Mouse (Mus musculus): ENCODE data around the gene Methig1. TPM values are rescaled to one million over a fixed set of nuclear protein-coding genes. Genes with fewer than 3 reads are reported as not detected.
A peak's percentile ranks its signal among the peaks of the same experiment; 100 is the strongest.
"Not testable (repeated sequence)": the region's sequence is repeated elsewhere in the genome, so short reads cannot be mapped to it uniquely, and the experiment has no call there.

Methig1 gene
- total RNA-seq, 2 experiments from 2014 or later: not detected

DNA sequence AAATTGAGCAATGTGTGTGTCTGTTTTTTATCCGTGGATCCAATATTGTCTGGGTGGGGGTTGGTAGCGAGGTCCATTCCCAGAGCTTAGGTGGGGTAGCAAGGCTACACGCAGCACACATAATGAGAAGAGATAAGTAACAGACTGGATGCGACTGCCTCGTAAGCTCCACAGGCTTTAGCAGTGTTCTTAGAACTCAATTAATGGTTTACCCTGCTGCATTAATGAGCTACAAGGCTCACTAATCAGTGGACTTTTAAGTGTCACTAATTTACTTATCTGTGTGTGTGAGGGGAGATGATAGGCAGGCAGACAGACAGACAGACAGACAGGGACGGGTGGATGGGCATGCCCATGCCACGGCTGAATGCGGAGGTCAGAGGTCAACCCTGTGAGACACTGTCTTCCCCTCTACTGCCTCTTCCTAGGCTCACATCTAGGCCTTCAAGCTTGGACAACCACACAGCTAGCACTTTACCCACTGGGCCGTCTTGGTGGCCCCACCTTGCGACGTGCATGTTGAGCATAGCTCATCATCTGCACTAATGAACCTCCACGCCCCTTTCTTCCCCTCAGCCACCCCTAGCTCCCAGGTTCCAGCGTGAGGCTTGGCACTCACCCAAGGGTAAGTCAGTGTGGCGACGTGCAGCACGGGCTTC, 47.8 kb downstream of the Methig1 start:
- no peak for DNase-seq

DNA sequence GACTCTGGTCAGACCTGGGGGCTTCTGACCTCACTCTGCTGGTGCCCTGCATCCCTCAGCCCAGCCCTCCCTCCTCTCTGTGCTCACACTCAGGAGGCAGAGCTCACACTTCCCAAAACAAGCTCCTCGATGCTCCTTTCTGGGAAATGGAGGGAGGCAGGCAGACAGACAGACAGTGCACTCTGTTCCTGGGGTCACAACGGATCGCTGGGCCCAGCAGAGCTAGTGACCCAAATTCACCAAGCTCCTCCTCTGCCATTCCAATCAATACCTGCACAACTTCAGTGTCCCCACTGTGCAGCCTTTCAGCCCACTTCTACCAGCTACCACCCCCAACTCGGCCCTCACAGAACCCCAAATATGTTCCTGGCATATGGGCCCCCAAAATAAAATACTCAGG, 48.9 kb downstream of the Methig1 start:
- no peak for DNase-seq

DNA sequence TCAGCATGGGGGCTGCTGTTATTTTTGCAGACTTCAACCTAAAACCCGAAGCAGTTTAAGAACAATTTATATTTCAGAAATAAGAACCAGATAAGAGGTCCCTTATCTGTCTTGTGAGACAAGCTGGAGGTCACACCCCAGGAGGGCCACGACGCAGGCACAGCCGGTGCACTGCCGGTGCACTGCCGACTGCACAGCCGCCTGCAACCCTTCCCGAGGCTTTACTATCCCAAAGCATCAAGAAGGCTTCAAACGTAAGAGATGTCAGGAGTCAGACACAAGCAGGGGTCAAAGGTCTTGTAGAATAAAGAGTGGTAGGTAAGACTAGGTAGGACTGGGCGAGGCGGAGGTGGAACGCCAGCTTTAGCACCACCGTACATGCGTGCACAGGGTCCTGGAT, 49.4 kb downstream of the Methig1 start:
- no peak for DNase-seq

DNA sequence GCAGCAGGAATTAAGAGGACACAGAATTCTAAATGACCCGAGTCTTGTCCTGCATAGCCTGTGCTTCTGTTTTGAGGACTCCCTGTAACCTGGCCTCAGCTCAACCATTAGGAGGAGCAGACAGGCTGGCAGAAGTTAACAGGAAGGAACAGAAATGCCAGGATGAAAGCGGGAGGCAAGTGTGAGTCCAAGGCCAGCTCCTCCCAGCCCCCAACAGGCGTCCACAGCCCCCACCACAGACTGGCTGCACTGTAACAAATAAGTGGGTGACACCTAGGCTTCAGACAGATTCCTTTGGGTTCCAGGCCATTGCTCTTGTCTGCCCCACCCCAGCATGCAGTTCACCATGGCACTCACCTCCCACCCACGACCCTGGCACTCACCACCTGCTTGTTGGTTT, 49.8 kb downstream of the Methig1 start:
- no peak for DNase-seq

DNA sequence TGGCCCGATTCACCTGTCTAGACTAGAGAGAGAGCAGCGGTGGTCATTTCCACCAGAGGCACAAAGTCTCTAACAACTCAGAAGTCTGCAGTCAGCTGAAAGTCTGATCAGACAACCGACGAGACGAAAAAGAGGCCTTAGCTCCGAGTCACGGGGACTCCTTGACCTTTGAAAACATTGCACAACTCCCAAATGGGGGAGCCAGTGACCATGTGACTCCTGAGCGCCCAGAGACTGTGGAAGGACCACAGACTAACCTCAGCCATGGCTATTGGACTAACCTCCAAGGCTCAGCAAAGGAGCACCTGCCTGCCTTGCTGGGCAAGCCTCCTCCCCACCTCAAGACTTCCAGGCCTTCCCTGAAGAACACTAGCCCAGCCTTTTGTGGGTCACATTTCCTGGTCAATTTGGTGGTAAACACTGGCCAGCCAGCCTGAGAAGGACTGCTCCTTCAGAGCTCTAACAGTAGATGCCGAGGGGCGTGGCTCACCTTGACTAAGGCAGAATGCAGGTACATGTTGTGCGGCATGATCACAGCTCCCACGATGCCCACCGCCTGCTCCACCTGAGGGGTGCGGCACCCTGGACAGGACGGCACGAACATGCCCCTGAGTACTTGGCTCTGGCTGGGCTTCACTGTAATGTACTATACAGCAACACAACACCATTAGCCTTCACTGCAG, 50.5 kb downstream of the Methig1 start:
- DNase-seq: no peak

DNA sequence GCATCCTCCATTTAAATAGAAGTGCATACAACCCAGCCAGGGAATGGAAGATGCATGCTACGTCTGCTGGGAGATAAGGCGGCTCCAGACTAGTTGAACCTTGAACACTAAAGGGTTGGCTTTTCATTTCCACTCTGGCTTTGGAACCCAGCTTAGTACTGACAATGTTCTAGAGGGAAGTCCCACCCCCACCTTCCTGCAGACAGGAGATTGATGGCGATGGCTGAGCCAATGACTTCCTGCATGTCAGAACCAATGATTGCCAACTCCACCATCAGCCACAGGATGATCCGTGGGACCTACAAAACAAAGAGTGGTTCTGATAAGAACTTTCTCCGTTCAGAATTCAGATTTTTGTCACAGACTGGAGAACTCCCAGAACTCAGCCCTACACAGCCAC, 53.1 kb downstream of the Methig1 start:
- DNase-seq: no peak

DNA sequence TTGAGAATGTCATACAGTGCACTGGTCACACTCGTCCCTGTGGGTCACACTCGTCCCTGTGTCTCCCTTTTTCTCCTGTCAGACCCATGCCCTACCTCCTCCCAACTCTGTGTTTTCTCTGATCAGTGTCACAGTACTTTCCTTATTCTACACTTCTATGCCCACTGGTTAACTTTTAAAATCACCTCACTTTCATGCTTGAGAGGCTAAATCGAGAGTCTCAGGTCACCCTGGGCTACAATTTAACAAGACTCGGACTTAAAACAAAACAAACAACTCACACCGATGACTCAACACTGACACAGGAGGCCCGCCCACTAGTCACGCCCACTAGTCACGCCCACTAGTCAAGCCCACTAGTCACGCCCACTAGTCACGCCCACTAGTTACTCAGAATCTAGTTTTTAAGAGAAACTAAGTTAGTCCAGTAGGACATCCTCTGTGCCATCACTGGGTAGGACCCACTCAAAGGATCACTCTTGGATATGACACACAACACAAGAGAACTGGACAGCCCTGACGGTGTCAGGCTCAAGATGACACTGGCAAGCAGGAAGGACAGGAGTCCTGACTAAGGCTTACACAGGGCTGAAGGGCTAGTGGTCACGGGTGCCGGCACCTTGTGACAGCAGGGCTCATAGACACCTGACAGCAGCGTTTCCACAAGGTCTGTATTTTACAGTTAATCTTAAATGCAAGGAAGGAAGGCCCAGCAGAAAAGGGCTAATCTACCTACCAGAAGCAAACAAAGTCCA, 58.1 kb downstream of the Methig1 start:
- DNase-seq: no peak

DNA sequence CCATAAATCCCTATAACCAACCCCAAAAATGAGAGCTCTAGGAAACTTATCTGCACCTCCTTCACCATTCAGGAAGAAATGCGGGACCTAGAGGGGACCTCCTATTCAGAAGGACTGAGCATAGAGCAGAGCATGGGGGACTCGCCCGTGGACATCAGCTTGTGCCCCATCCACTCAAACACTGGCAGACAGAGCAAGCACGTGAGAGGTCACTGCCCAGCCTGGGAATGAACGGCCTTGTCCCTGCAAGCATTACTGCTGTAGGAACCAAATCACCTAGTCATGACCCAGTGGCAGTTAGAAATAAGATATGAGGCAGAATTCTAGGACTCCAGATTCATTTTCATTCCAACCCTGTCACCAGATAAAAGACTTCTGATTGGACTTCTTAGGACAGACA, 58.8 kb downstream of the Methig1 start:
- DNase-seq: no peak

DNA sequence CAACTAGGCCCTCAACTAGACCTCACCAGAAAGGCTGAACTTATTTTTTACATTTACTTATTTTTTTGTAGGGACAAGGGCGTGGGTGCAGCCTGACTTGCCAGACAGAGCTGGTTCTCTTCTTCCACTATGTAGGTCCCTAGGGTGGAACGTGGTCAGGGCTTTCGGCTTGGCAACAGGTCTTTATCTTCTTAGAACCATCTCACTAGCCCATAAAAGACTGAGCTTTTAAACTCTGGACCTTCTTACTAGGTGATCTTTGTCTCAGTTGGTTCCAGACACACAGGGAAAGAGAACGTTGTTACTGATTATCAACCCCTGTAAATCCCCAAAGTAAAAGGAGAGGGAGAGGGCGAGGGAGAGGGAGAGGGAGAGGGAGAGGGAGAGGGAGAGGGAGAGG, 60.4 kb downstream of the Methig1 start:
- no peak for DNase-seq

DNA sequence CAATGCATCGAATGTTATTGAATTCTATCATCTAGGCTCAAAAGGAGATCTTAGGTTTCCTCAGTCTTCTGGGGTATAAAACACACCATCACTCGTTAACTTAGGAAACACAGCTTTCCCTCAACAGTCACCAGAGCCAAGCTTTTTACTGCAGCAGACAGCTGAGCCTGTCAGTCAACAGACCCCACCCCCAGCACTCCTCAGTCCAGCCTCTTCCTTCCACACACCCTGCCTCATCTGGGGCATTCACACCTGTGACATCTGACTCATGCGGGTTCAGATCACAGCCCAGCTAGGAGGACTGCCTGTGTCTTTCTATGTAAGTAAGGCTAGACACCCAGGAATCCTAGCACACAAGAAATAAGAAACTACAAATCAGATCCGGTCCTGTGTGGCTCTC, 61.1 kb downstream of the Methig1 start:
- no peak for DNase-seq

DNA sequence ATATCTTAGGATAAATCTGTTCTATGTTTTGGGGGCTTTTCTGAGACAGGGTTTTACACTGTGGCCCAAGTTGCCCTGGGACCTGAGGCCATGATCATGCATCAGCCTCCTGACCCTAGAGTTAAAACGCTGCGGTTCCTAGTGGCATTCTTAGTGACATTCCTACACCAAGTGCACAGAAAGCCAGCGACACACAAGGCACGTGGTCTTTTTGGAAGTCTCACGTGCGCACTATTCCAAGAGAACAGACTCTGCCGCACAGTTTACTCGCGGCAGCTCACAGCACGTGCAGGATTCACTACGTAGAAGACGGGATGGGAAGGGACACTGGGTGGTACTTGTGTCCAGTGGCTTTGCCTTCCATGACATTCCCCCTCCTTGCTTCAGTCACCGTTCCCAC, 62.0 kb downstream of the Methig1 start:
- peak; percentile 27 for DNase-seq

DNA sequence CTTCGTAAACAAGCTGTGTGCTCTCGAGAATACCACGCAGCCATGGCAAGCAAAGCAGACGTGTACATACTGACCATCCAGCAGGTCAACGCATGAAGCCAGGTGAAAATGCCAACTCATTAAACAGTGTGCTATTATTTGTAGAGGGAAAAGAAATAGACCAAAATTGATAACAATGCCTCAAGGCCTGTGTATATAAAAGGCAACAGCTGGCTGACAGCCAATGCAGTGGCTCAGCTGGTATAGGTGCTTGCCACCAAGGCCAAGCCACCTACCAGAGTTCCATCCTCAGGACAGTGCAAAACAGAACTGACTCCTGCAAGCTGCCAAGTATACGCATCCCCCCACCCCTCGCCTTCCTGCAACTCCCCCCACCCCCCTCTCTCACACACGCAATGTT, 62.7 kb downstream of the Methig1 start:
- DNase-seq: peak; percentile 35

DNA sequence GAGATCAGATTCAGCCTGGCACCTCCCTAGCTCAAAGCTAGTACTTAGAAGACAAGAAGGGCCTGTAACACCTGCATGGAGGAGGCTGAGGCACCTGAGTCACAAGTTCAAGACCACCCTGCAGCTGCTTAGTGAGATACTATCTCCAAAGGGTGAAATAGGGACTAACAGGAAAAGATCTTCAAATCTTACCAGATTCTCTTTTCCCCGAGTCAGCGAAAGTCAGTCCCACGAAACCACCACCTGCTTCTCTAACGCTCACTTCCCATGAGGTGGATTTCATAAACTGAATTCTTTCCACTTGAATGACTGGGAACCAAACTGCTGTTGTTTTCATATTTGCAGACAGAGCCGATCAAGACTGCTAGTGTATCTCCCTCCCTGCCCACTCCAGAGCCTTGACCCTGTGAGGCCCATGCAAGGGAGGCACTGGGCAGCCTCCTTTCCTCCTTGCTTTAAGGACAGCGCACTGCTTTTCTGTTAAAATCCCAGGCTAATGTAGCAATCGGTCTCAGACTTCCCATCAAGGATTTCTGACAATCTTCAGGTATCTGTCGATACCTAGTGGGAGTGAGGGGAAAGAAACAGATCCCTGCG, 65.0 kb downstream of the Methig1 start:
- DNase-seq: no peak

DNA sequence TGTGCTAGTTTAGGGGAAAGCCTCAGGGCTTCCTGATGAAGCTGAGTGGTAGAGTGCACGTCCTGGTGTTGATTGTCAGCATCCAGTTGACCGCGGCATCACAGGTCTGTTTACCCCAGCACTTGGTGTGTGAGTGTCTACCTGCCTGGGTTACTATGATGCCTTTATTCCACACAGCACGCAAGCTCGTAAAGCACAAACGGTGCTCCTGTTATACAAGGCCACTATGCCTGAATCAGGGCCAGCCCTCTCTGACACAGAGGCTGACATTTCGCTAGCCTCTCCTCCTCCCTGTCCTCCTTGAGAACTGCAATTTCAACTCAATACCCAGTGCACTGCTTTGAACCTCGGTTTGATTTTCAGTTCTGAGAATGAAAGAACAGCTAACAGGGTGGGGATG, 66.4 kb downstream of the Methig1 start:
- DNase-seq: no peak

DNA sequence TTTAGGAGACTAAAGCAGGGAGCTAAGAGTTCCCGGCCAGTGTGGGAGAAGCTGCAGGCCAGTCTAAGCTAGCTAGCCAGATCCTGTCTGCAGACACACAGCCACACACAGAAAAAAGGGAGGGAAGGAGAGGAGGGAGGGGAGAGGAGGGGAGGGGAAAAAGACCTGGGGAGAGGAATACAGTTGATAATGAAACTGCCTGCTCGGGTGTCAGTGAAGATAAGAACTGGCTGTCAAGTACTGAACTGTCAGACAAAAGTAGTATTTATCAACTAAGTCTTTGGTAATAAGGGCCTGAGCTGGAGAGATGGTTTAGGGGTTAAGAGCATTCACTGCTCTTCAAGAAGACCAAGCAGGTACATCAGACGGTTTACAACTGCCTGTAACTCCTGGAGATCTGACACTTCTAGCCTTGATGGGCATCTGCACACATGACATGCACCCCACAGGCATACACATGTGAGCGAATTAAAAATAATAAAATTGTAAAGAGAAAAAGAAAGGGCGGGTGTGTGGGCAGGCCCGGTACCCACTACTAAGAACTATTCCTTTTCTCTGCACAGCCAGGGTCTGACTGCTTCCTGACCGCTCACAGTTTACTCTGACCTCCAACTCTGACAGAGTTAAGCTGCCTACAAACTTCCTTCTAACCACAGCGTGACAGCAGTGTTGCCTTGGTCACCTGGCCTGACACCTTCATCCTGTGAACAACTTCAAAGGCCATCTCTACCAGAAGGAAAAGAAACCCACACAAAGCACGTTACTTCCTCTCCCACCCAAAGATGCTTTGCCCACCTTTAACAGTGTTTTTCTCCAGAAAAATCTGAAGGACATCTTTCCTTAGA, 67.2 kb downstream of the Methig1 start:
- DNase-seq: no peak

DNA sequence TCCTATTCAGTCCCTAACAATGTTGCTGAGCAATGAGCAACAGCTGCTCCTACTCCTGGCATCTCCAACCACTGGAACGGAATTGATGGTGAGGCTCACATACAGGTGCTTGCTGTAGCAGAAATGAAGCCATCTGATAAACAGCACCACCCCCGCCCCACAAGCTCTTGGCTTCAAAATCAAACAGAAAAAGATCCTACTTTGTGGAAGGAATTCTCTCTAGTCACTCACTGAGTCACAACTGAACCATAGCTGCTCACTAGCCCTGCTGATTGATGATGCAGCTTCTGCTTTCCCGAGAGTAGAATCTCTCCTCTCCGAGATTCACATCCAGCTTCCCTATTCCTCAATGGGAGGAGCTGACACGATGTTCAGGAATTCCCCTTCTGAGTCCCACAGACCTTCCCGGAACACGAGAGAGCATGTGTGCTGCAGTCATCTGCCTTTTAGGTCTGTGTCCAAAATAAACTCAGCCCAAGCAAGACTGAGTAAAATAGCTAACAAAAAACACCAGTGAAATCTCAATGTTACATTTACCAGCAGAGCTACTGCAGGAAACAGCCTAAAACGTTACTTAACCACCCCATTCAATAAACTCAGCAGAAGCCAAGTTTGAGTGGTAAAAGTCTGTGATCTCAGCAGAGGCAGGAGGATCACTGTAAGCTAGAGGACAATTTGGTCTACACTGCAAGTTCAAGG, 68.3 kb downstream of the Methig1 start:
- DNase-seq: no peak

DNA sequence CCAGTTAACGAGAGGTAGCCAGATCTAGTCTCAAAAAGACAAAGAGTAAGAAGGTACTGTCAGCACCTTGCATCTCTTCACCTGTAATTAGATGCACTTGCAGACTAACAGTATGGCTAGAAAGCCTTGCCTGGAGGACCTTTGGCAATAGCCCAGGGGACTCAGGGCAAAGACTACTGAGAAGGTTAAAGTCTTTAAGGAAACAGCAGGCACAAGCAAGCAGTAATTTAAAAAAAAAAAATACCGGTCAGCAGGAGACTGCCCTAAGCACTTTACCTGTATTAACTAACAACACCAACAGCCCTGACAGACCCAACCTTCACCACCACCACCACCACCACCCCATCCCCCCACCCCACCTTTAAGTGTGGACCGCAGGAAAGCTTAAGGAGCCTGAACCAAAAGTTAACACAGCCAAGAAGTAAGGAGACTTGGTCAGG, 68.8 kb downstream of the Methig1 start, which contains the start of gene Gm5475:
Gene Gm5475, plus strand, starts transcription at position 390 of the 440 bp plus-strand sequence.
- not testable (repeated sequence) for DNase-seq

DNA sequence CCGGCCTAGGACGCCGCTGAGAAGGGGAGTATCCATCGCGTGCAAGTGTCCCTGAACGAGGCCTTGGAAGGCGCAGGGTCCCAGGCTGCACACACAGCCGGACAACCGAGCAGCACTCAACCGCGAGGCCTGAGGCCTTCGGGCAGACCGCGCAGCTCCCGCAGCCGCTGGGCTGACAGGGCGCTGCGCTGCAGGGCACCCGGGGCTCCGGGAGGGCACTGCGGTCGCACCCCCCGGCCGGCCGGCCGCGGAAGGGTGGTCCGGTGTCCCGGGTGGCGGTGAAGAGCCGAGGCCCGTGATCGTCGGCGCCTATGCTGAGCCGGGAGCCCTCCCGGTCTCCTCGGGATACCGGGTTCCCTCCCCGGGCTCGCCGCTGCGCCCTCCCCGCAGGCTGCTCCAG, 69.5 kb downstream of the Methig1 start:
- DNase-seq: no peak

DNA sequence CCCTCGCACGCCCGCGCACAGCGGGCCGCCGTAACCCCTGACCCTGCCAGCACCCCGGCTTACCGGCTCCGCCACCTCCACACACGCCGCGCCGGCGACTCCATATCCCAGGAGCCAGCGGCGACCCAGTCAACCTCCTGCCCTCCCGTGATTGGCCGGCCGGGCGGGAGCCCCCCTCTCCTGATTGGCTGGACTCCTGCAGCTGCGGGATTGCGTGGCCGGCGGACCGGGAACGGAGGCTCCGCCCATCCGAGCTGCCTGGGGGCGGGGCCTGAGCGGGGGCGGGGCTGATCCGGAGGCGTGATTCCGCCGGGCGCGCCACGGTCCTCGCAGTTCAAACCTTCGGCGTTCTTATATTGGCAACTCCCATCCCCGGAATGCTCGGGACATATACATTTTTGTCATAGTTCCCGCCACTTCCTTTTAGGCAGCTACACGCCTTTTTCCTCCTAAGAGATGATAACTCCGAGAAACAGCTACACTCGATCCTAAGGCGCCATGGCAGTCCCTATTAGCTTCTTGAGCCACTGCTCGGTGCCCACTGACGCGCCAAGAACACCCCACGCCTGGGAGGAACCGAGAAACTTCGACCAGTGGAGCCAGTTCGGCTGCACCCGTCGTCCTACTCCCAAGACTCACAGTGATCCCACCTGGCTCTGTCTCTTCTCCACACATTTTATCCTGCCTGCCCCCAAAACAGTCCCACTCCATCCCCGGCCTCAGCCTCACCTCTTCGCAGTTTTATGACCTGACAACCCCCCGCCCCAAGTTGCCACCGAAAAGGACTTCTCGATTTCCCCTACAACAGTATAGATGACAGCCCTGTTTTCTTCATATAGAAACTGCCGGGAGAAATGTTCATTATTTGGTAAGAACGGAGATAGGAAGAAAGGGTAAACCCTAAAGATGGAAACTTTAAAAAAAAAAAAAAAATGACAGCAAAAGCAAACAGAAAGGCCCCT, 70.2 kb downstream of the Methig1 start:
- DNase-seq: peak; percentile 97

DNA sequence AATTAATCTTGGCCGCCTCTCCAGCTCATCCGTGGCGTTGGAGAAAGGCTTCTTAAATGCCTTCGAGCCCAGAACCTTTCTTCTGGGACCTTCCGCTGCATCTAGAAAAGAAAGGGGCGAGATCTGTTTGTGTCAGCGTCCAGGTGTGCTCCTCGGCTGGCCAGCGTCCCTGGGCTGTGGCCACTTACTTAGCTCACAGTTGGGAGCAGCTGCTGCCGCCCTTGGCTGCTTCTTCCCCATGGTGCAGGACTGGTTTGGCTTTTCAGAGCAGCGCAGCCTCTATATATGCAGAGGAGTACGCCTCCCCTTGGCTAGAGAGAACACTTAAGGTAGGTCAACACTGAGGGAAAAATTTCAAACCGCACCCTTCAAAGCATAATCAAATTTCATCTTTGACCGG, 71.0 kb downstream of the Methig1 start:
- DNase-seq: no peak
